Mouse (Mus musculus) adrenal gland, adult 10 weeks (tissue): ENCODE measurements around the gene Pmpca. TPM values are rescaled to one million over a fixed set of nuclear protein-coding genes. Genes with fewer than 3 reads are reported as not detected.

Experiments used
- polyA plus RNA-seq: library from polyadenylated mRNA; stranded (reverse); fragments of 350-450 nt; fragmentation: Illumina TruSeq; extraction: RNeasy Lipid Tissue Mini Kit (QIAGEN cat#74804); gene quantifications from one replicate; pipeline ENCODE4 v1.2.3, GENCODE M21; 2014; ENCODE audit warnings: low read depth, low replicate concordance

Gene Pmpca
- polyA plus RNA-seq: 199 TPM

DNA sequence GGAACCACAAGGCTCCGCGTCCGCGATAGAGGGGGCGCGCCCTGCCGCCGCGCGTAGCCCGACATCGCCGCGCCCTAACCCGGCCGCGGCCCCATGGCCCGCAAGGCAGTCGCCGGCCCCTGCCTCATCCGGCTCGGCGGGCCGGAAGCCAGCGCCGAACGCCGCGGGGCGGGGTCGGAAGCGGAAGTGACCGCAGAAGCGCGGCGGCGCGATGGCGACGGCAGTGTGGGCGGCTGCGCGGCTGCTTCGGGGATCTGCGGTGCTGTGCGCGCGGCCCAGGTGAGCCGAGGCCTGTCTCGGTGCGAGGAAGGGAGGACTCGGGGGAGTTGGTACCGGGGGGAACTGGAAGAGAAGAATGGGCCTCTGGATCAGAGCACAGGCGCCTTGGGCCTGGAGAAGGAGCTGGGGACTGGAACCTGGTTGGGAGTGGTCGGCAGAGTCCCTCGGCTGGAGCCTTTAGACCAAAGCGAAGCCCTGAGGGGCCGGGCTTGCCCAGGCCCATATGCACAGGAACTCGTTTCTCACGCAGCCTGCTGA is at the start of gene Pmpca, which contains the start of gene Entr1:
Gene Pmpca (plus strand): TSS at position 186 of the 537 bp plus-strand sequence.
Gene Entr1 (minus strand): TSS at position 163 of the 537 bp plus-strand sequence.

DNA sequence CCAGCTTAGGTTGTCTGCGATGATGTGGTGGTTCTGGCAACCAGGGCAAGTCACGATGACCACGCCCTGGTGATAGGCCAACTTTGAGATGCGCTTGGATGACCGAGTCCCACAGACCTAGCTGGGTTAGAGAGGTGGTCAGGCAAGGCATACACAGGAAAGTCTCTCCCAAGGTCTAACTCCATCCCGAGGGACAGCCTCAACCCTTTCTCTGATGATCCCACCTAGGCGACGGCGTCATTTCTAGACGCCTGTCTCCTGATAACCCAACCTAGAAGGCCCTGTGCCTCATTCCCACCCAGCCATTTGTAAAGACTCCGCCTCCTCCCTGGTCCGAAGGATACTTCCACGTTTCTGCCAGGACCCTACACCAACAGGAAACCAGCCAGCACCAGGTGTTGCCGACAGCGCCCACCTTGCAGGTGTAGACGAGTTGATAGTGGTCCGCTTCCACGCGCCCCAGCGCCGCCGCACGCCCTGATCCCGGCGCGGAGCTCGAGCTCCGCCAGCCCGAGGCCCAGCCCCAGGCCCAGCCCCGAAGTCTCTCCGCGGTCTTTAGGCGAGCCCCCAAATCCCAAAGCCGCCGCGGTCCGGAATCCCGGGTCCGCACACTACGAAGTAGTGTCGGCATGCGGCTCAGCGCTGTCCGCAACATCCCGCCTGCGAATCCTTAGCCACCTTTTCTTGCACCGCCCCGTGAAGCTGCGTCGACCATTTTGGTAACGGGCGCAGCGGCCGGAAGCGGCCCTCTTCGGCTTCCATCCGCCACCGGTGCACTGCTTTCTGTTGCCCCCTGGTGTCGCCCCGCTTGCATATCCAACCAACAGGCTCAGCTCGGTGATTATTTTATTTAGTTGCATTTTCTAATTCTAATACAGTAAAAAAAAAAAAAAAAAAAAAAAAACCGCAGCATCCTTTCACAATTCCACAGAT is 37.5 kb upstream of the Pmpca start, which contains the start of gene Dnlz:
Gene Dnlz (minus strand): TSS at position 753 of the 933 bp plus-strand sequence.

GRCm38 (mm10) chr2:26360772-26361171 is 28.4 kb upstream of the Pmpca start, which contains the start of gene Card9:
Gene Card9, minus strand, starts transcription at chr2:26360918.

DNA sequence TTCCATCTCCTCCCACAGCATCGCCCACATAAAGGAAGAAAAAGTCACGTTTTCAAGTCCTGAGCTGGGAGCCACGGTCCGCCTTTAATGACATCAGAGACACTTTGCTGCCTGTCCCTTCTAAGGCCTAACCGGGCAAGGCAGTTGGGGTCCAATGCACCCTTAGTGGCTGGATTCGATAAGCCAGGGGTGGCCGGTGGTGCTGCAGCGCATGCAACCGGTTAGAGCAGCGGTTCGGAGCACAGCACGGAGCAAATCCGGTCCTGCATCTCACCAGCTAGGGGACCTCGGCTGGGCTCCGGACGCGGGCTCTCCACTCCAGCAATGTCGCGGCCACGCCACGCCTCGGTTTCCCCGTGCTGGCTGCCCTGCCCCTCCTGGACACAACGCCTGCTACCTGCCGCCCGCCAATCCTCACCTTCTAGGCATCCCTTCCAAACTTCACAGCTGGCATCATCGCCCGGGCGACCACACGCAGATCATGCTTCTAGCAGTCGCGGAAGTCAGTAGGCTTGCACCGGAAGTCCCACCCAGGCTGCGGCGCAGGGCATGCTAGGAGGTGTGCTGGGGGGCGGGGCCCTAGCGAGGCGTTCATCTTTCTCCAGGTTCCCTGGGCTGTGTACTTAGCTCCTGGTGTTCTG is 8.9 kb upstream of the Pmpca start, which contains the start of gene Snapc4:
Gene Snapc4 (minus strand): TSS at position 523 of the 641 bp plus-strand sequence.

DNA sequence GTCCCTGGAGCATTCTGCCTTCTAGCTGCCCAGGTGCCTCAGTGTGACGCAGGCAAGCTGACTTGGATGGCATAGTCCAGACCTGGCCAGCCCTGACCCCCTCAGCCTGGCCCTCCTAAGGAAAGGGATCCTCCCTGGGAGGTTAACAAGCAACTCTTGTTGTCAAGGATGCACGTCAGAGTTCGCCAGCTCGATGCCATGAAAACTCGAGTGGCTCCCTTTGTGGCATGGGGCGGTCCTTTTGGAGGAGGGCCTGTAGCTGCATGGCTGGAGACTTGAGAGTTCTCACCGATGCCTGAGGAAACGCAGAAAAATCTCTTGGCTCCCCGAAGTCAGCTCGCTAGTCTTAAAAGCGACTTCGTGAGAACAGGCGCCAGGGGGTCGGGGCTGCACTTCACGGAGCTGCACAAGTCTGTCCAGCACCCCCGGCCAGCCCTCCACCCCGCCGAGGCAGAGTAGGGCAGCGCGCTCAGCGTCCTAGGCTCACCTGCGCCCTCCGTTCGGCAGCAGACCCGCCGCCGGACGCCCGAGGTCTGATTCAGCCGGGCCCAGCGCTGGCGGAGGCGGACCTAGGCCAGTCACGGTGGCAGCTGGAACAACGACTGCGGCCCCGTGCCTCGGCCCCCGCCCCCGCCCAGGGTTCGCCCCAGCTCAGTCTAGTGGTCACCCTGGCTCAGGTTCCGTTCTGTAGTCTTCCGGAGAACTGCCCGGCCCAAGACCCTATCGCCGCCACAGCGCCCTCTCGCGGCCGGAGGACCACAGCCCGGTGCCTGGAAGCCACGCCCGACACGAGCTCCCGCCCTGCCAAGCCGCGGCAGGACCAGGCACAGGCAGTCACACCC is 19.6 kb downstream of the Pmpca start, which contains the start of gene Inpp5e:
Gene Inpp5e (minus strand): TSS at position 689 of the 842 bp plus-strand sequence.

GRCm38 (mm10) chr2:26444946-26445665 is 56.0 kb downstream of the Pmpca start, which contains the start of gene Sec16a:
Gene Sec16a, minus strand, starts transcription at chr2:26445216.

Other genes with a start within 250 kb of the Pmpca start
- gene Lhx3, start 181.1 kb upstream of the Pmpca start, polyA plus RNA-seq: not detected
- gene Qsox2, start 151.8 kb upstream of the Pmpca start, polyA plus RNA-seq: 21.0 TPM
- gene Ccdc187, start 94.8 kb upstream of the Pmpca start, polyA plus RNA-seq: 0.29 TPM
- 0.64 TPM for gene Gpsm1, start 73.8 kb upstream of the Pmpca start, polyA plus RNA-seq
- 1.4 TPM for gene Dnlz, start 37.2 kb upstream of the Pmpca start, polyA plus RNA-seq
- gene Card9, start 28.4 kb upstream of the Pmpca start, polyA plus RNA-seq: not detected
- gene Snapc4, start 8.7 kb upstream of the Pmpca start, polyA plus RNA-seq: 13.1 TPM
- 36.0 TPM for gene Entr1, start within 50 bp of the Pmpca start, polyA plus RNA-seq
- gene Inpp5e, start 19.9 kb downstream of the Pmpca start, polyA plus RNA-seq: 9.9 TPM
- 52.7 TPM for gene Sec16a, start 55.9 kb downstream of the Pmpca start, polyA plus RNA-seq
- 2.2 TPM for gene Notch1, start 127.3 kb downstream of the Pmpca start, polyA plus RNA-seq
- 9.3 TPM for gene Egfl7, start 190.7 kb downstream of the Pmpca start, polyA plus RNA-seq
- not detected for gene Gm20532, start 197.3 kb downstream of the Pmpca start, polyA plus RNA-seq
- gene Agpat2, start 215.1 kb downstream of the Pmpca start, polyA plus RNA-seq: 19.9 TPM
- gene Fam69b, start 239.1 kb downstream of the Pmpca start, polyA plus RNA-seq: not detected